Mouse (Mus musculus): ENCODE measurements around the gene Zfp984.
"Not testable (repeated sequence)": the region's sequence is repeated elsewhere in the genome, so short reads cannot be mapped to it uniquely, and the experiment has no call there.

- TF ChIP-seq CTCF, POLR2A (IDR thresholded peaks at IDR 0.05; ENCODE audit: extremely low read depth, insufficient read depth, low read length): not testable (repeated sequence)
Observed at GRCm38 (mm10) chr4:147738636-147739369, 70.8 kb downstream of the Zfp984 start.

Measured in cortical plate, adult 2 months (tissue).